Mouse (Mus musculus) liver, postnatal 0 days (tissue): ENCODE measurements around the gene Dnm2. TPM values are rescaled to one million over a fixed set of nuclear protein-coding genes. Genes with fewer than 3 reads are reported as not detected.

Experiments
- ATAC-seq: fragments of 200-750 bp; cut with Nextera tagmentation; 2 replicates; pipeline ENCODE4 v1.8.0; 2017; ENCODE audit warnings: mild to moderate bottlenecking, moderate library complexity
- DNase-seq: peaks from one replicate; pipeline ENCODE4 v3.0.0-alpha.2; 2016
- H3K27ac ChIP-seq: fragments of 300-500 bp; sonication (generic); 2 replicates; pipeline ENCODE4 v1.5.1; 2014; ENCODE audit warnings: antibody characterized with exemption, moderate library complexity, mild to moderate bottlenecking, low read depth
- H3K27me3 ChIP-seq: fragments of 300-500 bp; sonication (generic); 2 replicates; pipeline ENCODE4 v1.6.1; 2014; ENCODE audit warnings: low read length, control low read depth, mixed read lengths; ENCODE audit not compliant: insufficient read depth
- H3K36me3 ChIP-seq: fragments of 300-500 bp; sonication (generic); replicated peaks from 2 replicates; pipeline ENCODE4 v1.6.1; 2014; ENCODE audit warnings: mild to moderate bottlenecking, control low read depth, low read length, moderate library complexity, mixed read lengths; ENCODE audit not compliant: insufficient read depth
- H3K4me1 ChIP-seq: fragments of 300-500 bp; sonication (generic); 2 replicates; pipeline ENCODE4 v1.6.1; 2014; ENCODE audit warnings: antibody characterized with exemption, mild to moderate bottlenecking, control low read depth; ENCODE audit not compliant: insufficient read depth
- H3K4me2 ChIP-seq: fragments of 300-500 bp; sonication (generic); 2 replicates; pipeline ENCODE4 v1.6.1; 2014; ENCODE audit warnings: low read depth, mild to moderate bottlenecking, low read length, moderate library complexity, mixed read lengths
- H3K4me3 ChIP-seq: fragments of 300-500 bp; sonication (generic); 2 replicates; pipeline ENCODE4 v1.5.1; 2014; ENCODE audit warnings: low read depth, low read length
- H3K9ac ChIP-seq: fragments of 300-500 bp; sonication (generic); replicated peaks from 2 replicates; pipeline ENCODE4 v1.6.1; 2014; ENCODE audit warnings: mild to moderate bottlenecking, moderate library complexity
- H3K9me3 ChIP-seq: fragments of 300-500 bp; sonication (generic); 2 replicates; pipeline ENCODE4 v1.6.1; 2016; ENCODE audit warnings: mild to moderate bottlenecking, control low read depth, low read length, mixed read lengths
- CTCF ChIP-seq: sonication (generic); IDR thresholded peaks from 2 replicates; pipeline ENCODE4 v1.5.1; 2016; ENCODE audit warnings: antibody characterized with exemption, low read depth
- EP300 ChIP-seq: IDR thresholded peaks from 2 replicates; pipeline ENCODE4 v1.6.1; 2016; ENCODE audit warnings: antibody characterized with exemption, low read depth, mild to moderate bottlenecking
- WGBS: fragments of 180-500 bp; shearing (Covaris S2); extraction: QIAGEN DNeasy Blood & Tissue Kit; methylation state at CpG from one replicate; pipeline ENCODE4 v1.1.7; 2014; ENCODE audit not compliant: insufficient replicate concordance; 5-methylcytosine and 5-hydroxymethylcytosine counted together
- polyA plus RNA-seq: library from polyadenylated mRNA; unstranded; fragments of >200 nt; fragmentation: Nextera tagmentation; extraction: Ambion mirVana; gene quantifications from 2 replicates; pipeline ENCODE4 v1.2.1, GENCODE M21; 2015

The Dnm2 gene
- polyA plus RNA-seq, 1 experiment from 2014 or later, result 35.2 TPM

DNA sequence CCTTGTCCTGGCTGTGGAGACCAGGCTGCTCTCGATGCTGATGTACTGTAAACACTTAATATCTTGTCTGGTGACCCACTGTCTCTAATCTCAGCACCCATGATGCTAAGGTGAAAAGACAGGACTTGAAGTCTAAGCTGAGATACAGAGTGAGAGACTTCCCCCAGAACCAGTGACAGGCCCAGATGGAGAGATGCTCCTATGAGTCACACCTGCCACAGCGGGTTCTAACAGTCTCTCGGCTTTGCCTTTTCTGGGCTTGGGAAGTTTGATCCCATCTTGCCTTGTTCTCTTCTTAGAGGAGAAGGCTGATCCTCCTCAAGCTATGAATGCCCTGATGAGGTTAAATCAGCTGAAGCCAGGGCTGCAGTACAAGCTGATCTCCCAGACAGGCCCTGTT is 27.5 kb upstream of the Dnm2 start:
- H3K4me1 ChIP-seq, result no peaks in the 10 kb centered on the region

DNA sequence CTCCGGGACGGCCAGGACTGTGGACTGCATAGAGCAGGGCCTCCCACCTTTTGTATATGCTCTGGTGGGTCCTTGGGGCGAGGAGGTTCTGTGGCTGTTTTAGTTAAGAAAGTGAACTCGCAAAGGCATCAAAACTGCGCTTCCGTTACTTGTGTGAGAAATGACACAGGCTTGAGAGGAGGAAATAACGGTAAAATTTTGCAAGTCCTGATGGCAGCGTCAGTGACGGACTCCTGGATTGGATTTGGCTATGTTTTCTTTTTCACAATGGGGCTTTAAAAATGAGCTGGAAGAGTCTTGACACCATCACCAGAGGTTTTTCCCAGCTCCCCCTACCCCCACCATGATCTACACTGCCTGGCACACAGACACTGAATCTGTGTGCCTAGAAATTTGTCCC is 23.7 kb upstream of the Dnm2 start:
- DNase-seq (no peak), ATAC-seq (no peak)
- no peak overlapping the region for H3K27ac ChIP-seq
- no peak overlapping the region for H3K4me3 ChIP-seq
- no peaks in the 10 kb centered on the region for H3K27me3 ChIP-seq
- TF ChIP-seq CTCF (no peak), EP300 (no peak)
- H3K9ac ChIP-seq, result no peak overlapping the region
- peaks cover 76% of the 10 kb centered on the region for H3K36me3 ChIP-seq
- H3K9me3 ChIP-seq, result no peaks in the 10 kb centered on the region
- 89% methylated on average over 9 of the region's 9 CpGs for WGBS
- no peak overlapping the region for H3K4me2 ChIP-seq
- no peaks in the 10 kb centered on the region for H3K4me1 ChIP-seq

More for the DNA sequence above, 27.5 kb upstream of the Dnm2 start:
- 93% methylated on average over 3 of the region's 3 CpGs for WGBS
- no peak overlapping the region for H3K4me2 ChIP-seq
- H3K27me3 ChIP-seq, result no peaks in the 10 kb centered on the region
- H3K4me3 ChIP-seq, result no peak overlapping the region
- H3K27ac ChIP-seq, result no peak overlapping the region
- TF ChIP-seq EP300, result no peak
- no peak for TF ChIP-seq CTCF
- peaks cover 79% of the 10 kb centered on the region for H3K36me3 ChIP-seq
- H3K9me3 ChIP-seq, result no peaks in the 10 kb centered on the region
- ATAC-seq (no peak), DNase-seq (no peak)
- no peak overlapping the region for H3K9ac ChIP-seq

DNA sequence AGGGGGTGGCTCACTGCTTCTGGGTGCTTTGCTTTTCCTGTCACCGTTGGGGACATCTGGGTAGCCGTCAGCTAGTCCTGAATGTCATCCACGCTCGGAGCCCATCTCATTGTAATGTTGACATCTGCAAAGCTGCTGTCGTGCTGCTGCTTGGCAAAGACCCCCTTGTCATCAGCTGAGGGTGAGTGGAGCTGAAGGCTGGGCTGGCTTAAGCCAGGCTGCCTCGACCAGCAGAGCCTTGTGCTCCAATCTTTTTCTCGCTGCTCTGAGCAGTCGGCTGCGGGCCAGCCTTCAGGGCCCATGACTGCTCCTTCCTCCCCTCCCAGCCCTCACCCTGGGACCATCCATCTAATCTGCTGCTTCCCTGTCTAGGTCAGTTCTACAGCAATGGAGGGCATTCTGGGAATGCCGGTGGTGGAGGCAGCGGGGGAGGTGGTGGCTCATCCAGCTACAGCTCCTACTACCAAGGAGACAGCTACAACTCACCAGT is 21.9 kb upstream of the Dnm2 start:
- H3K27ac ChIP-seq, result no peak overlapping the region
- no peaks in the 10 kb centered on the region for H3K9me3 ChIP-seq
- ATAC-seq, result no peak
- no peak for DNase-seq
- H3K27me3 ChIP-seq, result no peaks in the 10 kb centered on the region
- H3K4me1 ChIP-seq, result no peaks in the 10 kb centered on the region
- 92% methylated on average over 11 of the region's 11 CpGs for WGBS
- no peak overlapping the region for H3K4me2 ChIP-seq
- no peak overlapping the region for H3K4me3 ChIP-seq
- no peak for TF ChIP-seq CTCF
- no peak for TF ChIP-seq EP300
- peaks cover 70% of the 10 kb centered on the region for H3K36me3 ChIP-seq
- H3K9ac ChIP-seq, result no peak overlapping the region

DNA sequence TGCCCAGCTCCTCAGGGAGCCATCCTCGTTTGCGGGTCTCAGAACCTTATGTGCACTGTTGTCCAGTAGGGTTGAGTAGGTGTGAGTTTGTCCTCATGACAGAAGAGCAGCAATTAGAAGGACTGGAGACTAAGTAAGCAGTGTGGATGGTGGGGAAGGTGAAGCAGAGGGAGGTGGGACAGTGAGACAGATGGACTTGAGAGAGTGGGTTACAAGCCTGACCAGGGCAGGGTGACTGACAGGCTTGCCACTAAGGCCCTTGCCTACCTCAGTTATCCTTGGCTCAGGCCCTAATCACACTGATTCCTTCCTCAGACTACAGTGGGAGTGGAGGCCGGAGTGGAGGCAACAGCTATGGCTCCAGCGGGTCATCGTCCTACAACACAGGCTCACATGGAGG is 21.0 kb upstream of the Dnm2 start:
- 92% methylated on average over 5 of the region's 5 CpGs for WGBS
- no peaks in the 10 kb centered on the region for H3K27me3 ChIP-seq
- H3K36me3 ChIP-seq, result peaks cover 61% of the 10 kb centered on the region
- no peak overlapping the region for H3K4me3 ChIP-seq
- ATAC-seq (no peak), DNase-seq (no peak)
- no peaks in the 10 kb centered on the region for H3K9me3 ChIP-seq
- H3K27ac ChIP-seq, result no peak overlapping the region
- H3K4me2 ChIP-seq, result no peak overlapping the region
- no peak overlapping the region for H3K9ac ChIP-seq
- 0 out of 2 replicates have a peak, but pooled peaks cover 2% of the 10 kb centered on the region for H3K4me1 ChIP-seq
- TF ChIP-seq EP300 (no peak), CTCF (no peak)

DNA sequence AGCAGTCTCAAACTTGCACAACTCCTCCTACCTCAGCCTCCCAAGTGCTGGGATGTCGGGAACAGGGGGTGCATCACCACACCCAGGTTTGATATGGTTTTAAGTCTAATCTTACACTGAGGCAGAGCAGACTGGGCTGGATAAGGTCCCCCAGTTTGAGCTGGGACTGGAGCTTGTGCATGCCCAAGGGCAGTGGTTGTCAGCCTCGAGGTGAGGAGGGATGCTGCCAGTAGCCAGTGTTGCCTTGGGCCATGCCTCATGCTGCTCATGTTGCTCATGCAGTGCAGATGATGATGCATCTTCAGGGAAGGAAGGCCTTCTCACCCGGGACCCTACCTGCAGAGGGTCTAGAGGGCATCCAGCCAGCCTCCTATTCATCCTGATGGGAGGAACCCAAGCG is 19.2 kb upstream of the Dnm2 start:
- DNase-seq (no peak), ATAC-seq (no peak)
- no peak overlapping the region for H3K9ac ChIP-seq
- H3K4me3 ChIP-seq, result no peak overlapping the region
- WGBS, result 67% methylated on average over 4 of the region's 4 CpGs
- no peak for TF ChIP-seq CTCF
- TF ChIP-seq EP300, result no peak
- no peaks in the 10 kb centered on the region for H3K9me3 ChIP-seq
- H3K4me1 ChIP-seq, result 0 out of 2 replicates have a peak, but pooled peaks cover 2% of the 10 kb centered on the region
- H3K36me3 ChIP-seq, result peaks cover 46% of the 10 kb centered on the region
- H3K27ac ChIP-seq, result no peak overlapping the region
- H3K27me3 ChIP-seq, result no peaks in the 10 kb centered on the region
- no peak overlapping the region for H3K4me2 ChIP-seq

DNA sequence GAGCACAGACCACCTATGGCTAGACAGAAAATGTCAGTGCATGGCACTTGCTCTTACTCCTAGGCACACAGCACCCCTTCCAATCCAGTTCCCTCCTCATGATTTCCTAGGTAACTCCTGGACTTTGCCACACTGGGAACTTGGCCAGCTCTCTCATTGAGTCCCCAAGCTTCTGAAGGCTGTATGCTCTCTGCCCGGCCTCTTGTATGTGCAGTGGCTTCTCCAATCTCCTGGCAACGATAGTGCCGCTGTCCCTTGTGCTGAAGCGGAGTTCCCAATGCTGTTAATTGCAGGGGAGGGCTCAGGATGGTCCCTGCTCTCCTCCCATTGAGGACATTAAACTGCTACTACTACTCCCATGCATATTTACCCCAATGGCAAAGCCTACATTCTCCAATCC is 16.8 kb upstream of the Dnm2 start:
- no peak for TF ChIP-seq EP300
- TF ChIP-seq CTCF, result no peak
- Histone ChIP-seq H3K27ac (no peak overlapping the region), H3K36me3 (peaks cover 33% of the 10 kb centered on the region), H3K4me2 (no peak overlapping the region), H3K4me3 (no peak overlapping the region), H3K27me3 (no peaks in the 10 kb centered on the region), H3K9me3 (no peaks in the 10 kb centered on the region), H3K4me1 (peaks cover 17% of the 10 kb centered on the region), H3K9ac (no peak overlapping the region)
- 11% methylated on average over 4 of the region's 4 CpGs for WGBS
- DNase-seq (peak; percentile 68), ATAC-seq (peak; percentile 31; the same call in 1 of the 2 replicates)

DNA sequence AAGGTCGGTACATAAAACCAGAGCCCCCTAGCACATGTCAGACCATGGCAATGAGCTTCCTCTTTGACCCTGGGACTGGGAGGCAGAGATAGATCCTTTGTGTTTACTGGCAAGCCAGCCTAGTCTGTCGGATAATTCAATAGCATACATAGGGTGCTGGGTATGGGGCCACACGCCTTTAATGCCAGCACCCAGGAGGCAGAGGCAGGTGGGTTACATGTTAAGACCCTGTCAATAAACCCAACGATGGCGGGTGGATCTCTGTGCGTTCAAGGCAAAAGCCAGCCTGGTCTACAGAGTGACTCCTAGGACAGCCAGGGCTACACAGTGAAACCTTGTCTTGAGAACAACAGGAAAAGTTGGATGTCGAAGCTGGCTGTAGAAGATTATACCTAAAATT is 16.1 kb upstream of the Dnm2 start:
- no peak overlapping the region for H3K4me2 ChIP-seq
- H3K9me3 ChIP-seq, result no peaks in the 10 kb centered on the region
- peaks cover 17% of the 10 kb centered on the region for H3K4me1 ChIP-seq
- H3K27ac ChIP-seq, result no peak overlapping the region
- no peak overlapping the region for H3K4me3 ChIP-seq
- peaks cover 30% of the 10 kb centered on the region for H3K36me3 ChIP-seq
- DNase-seq, result no peak
- TF ChIP-seq CTCF (no peak), EP300 (no peak)
- WGBS, result 61% methylated on average over 7 of the region's 7 CpGs
- no peak for ATAC-seq
- H3K27me3 ChIP-seq, result no peaks in the 10 kb centered on the region
- H3K9ac ChIP-seq, result no peak overlapping the region
